Mouse (Mus musculus) macrophage (primary cell): Measurements from ENCODE around the gene Zfp1. TPM values are rescaled to one million over a fixed set of nuclear protein-coding genes. Genes with fewer than 3 reads are reported as not detected.

Source experiments
- H3K27ac ChIP-seq: fragments of 350-480 bp; formaldehyde crosslinking; 2 replicates; pipeline ENCODE4 v1.9.0; 2021
- H3K36me3 ChIP-seq: fragments of 350-480 bp; formaldehyde crosslinking; 2 replicates; pipeline ENCODE4 v1.9.0; 2021; ENCODE audit errors: inconsistent target
- H3K4me3 ChIP-seq: fragments of 350-480 bp; formaldehyde crosslinking; 2 replicates; pipeline ENCODE4 v1.9.0; 2021; ENCODE audit errors: inconsistent target
- H3K79me2 ChIP-seq: fragments of 350-480 bp; formaldehyde crosslinking; 2 replicates; pipeline ENCODE4 v1.9.0; 2021; ENCODE audit errors: inconsistent target
- WGBS: methylation state at CpG from one replicate; pipeline ENCODE4 v1.1.7; 2026; ENCODE audit warnings: inconsistent platforms; ENCODE audit not compliant: missing documents; 5-methylcytosine and 5-hydroxymethylcytosine counted together
- polyA plus RNA-seq: library from polyadenylated mRNA; stranded (reverse); fragments of 250-400 nt; gene quantifications from 3 replicates; pipeline ENCODE4 v1.2.4, GENCODE M21; 2018; ENCODE audit warnings: inconsistent platforms
- total RNA-seq, 78 experiments: library from RNA; depleted of rRNA; stranded (reverse); fragments of 250-400 nt; gene quantifications; 1 replicate in 9 of 78; 2 replicates in 24 of 78; 3 replicates in 43 of 78; 4 replicates in 2 of 78; pipeline ENCODE4 v1.2.4; 2018; ENCODE audit warnings: inconsistent platforms in 56 of 78

Zfp1 gene
- 10 to 100 TPM in 21 of 26 experiments, 1 to 10 TPM in 5; 6.6 to 22.8 (median 16.6) TPM for total RNA-seq (2018; cell fraction: chromatin; rRNA removed)
- 1 to 10 TPM; 2.5 to 8.2 (median 5.0) TPM for total RNA-seq (2018; cell fraction: cytosol; rRNA removed)
- total RNA-seq (2018; cell fraction: nucleus; rRNA removed) = 10 to 100 TPM in 16 of 26 experiments, 1 to 10 TPM in 10; 4.6 to 32.3 (median 11.4) TPM
- polyA plus RNA-seq = 6.6 to 13.8 TPM (median 6.9 TPM) in 3 replicates

- Histone ChIP-seq H3K4me3 (peak within 1 kb of the TSS; percentile 49), H3K27ac (peak within 1 kb of the TSS; percentile 77), H3K79me2 (peaks cover 38% of the 10 kb centered on the region; the same call in 1 of the 2 replicates), H3K36me3 (no peaks in the 10 kb centered on the region)
- under 1% methylated on average over 70 of the region's 75 CpGs for WGBS
Measured at GRCm38 (mm10) chr8:111643264-111644141, at the start of gene Zfp1. Gene Zfp1, plus strand, starts transcription at chr8:111643401.

DNA sequence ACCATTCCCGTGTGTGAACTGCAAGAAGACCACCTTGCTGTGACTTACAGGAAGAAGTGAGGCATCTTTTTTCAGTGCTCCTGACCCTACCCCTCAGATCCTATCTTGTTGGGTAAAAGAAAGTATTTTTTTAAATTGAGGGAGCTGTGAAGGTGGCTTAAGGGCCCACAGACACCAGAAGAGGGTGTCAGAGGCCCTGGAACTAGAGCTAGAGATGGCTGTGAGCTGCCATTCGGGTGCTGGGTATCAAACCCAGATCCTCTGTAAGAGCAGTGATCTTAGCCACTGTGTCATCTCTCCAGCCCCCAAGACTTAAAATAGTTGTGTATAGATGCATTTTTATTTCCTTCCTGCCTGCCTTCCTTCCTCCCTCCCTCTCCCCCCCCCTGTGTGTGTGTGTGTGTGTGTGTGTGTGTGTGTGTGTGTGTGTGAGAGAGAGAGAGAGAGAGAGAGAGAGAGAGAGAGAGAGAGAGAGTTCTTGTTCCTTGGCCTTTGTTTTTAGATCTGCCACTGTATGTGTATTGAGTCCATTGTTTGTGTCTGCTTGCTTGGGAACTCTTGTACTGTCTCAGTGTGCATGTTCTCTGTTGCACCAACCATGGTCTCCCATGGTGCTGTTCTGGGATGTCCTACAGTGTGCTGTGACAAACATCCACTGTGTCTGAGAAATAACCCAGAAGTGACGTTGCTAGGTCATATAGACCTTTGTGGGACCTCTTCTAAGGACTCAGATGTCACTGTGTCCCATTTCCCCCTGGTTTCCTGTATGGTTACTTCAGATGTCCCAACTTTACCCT is 49.0 kb upstream of the Zfp1 start:
- WGBS = 26% methylated on average over 3 of the region's 3 CpGs
- H3K36me3 ChIP-seq = no peaks in the 10 kb centered on the region

DNA sequence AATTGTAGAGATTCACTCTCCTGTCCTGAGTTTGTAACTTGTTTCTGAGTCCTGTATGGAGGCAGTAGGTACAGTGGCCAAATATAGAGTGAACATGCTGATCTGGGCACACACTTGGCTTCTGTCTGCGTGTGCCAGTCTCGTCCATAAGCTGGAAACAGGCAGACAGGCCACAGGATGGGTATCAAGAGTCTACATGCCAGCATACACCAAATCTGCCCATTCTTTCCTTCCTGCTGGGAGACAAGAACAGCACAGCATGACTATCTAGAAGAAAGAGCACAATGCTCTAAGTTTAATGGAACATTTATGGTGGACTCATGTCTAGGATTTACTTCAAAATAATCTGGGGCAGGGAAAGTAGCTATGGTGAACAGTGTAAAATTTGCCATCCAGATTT is 48.2 kb upstream of the Zfp1 start:
- H3K79me2 ChIP-seq = peaks cover 100% of the 10 kb centered on the region
- no peaks in the 10 kb centered on the region for H3K36me3 ChIP-seq
- H3K4me3 ChIP-seq = no peak overlapping the region
- H3K27ac ChIP-seq = 0 out of 2 replicates have a peak overlapping the region, but pooled peaks have one; percentile 37
- WGBS = 57% methylated on average over 2 of the region's 2 CpGs

More for the DNA sequence above, 49.0 kb upstream of the Zfp1 start:
- Histone ChIP-seq H3K27ac (peak overlapping the region; percentile 13; the same call in 1 of the 2 replicates), H3K4me3 (no peak overlapping the region), H3K79me2 (peaks cover 100% of the 10 kb centered on the region)

- H3K27ac ChIP-seq = peak overlapping the region; percentile 37
- H3K4me3 ChIP-seq = no peak overlapping the region
- H3K79me2 ChIP-seq = peaks cover 100% of the 10 kb centered on the region
- H3K36me3 ChIP-seq = no peaks in the 10 kb centered on the region
- 2% methylated on average over 13 of the region's 15 CpGs for WGBS
Measured at GRCm38 (mm10) chr8:111595712-111596484, 47.3 kb upstream of the Zfp1 start.

DNA sequence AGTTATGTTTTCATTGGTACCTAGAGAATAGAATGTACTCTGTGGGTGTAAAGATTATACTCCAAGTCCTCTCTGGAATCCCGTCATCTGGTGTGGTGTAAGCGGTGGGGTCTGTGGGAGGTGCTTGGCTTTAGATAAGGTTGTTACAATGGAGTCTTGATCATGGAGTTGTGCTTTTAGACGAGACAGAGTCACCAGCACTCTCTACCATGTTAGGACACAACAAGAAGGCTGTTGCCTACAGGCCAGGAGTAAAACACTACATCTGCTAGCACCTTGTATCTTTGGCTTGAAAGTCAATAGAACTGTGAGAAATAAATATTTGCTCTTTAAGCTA is 46.7 kb upstream of the Zfp1 start:
- H3K36me3 ChIP-seq = no peaks in the 10 kb centered on the region
- H3K79me2 ChIP-seq = peaks cover 100% of the 10 kb centered on the region
- H3K27ac ChIP-seq = no peak overlapping the region
- H3K4me3 ChIP-seq = no peak overlapping the region
- 32% methylated on average over 3 of the region's 3 CpGs for WGBS

GRCm38 (mm10) chr8:111597310-111597709 is 45.9 kb upstream of the Zfp1 start:
- 13% methylated on average over 1 of the region's 1 CpGs for WGBS
- peaks cover 100% of the 10 kb centered on the region for H3K79me2 ChIP-seq
- H3K36me3 ChIP-seq = no peaks in the 10 kb centered on the region
- no peak overlapping the region for H3K27ac ChIP-seq
- H3K4me3 ChIP-seq = no peak overlapping the region

- Histone ChIP-seq H3K79me2 (peaks cover 100% of the 10 kb centered on the region), H3K27ac (no peak overlapping the region), H3K36me3 (no peaks in the 10 kb centered on the region), H3K4me3 (no peak overlapping the region)
- 59% methylated on average over 9 of the region's 9 CpGs for WGBS
Measured at GRCm38 (mm10) chr8:111599707-111600444, 43.3 kb upstream of the Zfp1 start.

- Histone ChIP-seq H3K36me3 (no peaks in the 10 kb centered on the region), H3K4me3 (no peak overlapping the region), H3K79me2 (peaks cover 100% of the 10 kb centered on the region), H3K27ac (no peak overlapping the region)
- WGBS = 96% methylated on average over 4 of the region's 4 CpGs
Measured at GRCm38 (mm10) chr8:111602050-111602449, 41.2 kb upstream of the Zfp1 start.

GRCm38 (mm10) chr8:111604986-111605385 is 38.2 kb upstream of the Zfp1 start:
- H3K79me2 ChIP-seq = peaks cover 100% of the 10 kb centered on the region
- H3K27ac ChIP-seq = no peak overlapping the region
- H3K36me3 ChIP-seq = no peaks in the 10 kb centered on the region; the same call in 1 of the 2 replicates
- H3K4me3 ChIP-seq = no peak overlapping the region
- WGBS = 90% methylated on average over 2 of the region's 2 CpGs

- no peak overlapping the region for H3K4me3 ChIP-seq
- H3K36me3 ChIP-seq = peaks cover 10% of the 10 kb centered on the region; the same call in 1 of the 2 replicates
- peaks cover 100% of the 10 kb centered on the region for H3K79me2 ChIP-seq
- WGBS = 96% methylated on average over 9 of the region's 9 CpGs
- no peak overlapping the region for H3K27ac ChIP-seq
Measured at GRCm38 (mm10) chr8:111606961-111607360, 36.2 kb upstream of the Zfp1 start.

- Histone ChIP-seq H3K36me3 (peaks cover 14% of the 10 kb centered on the region; the same call in 1 of the 2 replicates), H3K79me2 (peaks cover 100% of the 10 kb centered on the region), H3K4me3 (no peak overlapping the region), H3K27ac (no peak overlapping the region)
- 91% methylated on average over 7 of the region's 7 CpGs for WGBS
Measured at GRCm38 (mm10) chr8:111607414-111607813, 35.8 kb upstream of the Zfp1 start.

DNA sequence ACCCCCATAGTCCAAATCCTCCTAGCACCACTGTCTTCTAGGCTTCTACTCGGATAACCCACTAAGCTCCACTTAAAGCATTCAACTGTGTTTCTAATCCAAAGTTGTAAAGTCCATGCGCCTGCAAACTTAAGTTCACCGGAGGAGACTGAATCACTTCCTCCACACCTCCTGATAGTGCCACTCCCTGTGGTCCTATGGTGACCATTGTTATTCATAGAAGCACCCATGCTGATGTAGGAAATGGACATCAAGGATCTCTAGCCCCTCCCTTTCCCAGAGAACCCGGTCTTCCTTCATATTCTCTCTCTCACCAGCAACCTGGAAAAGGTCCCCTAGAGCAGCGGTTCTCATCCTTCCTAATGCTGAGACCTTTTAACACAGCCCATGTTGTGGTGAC is 30.0 kb upstream of the Zfp1 start:
- Histone ChIP-seq H3K36me3 (peaks cover 15% of the 10 kb centered on the region; the same call in 1 of the 2 replicates), H3K27ac (no peak overlapping the region), H3K79me2 (peaks cover 98% of the 10 kb centered on the region), H3K4me3 (no peak overlapping the region)
- WGBS = 85% methylated on average over 5 of the region's 5 CpGs
